Mouse (Mus musculus): ENCODE data around the gene Actn4.

- TF ChIP-seq CTCF (IDR thresholded peaks at IDR 0.05; ENCODE audit: control insufficient read depth, insufficient read depth, insufficient read length) (no peak), MYOG (IDR thresholded peaks at IDR 0.05; ENCODE audit: control insufficient read depth, extremely low read depth, insufficient read length) (no peak), MYOD1 (IDR thresholded peaks at IDR 0.05; ENCODE audit: control insufficient read depth, insufficient read length, low read depth) (no peak), CEBPB (IDR thresholded peaks at IDR 0.05; ENCODE audit: low read depth) (no peak), MAX (IDR thresholded peaks at IDR 0.05) (no peak), USF1 (IDR thresholded peaks at IDR 0.05; ENCODE audit: low read depth) (no peak)
Measured at GRCm38 (mm10) chr7:28881199-28881598, 80.9 kb downstream of the Actn4 start, which contains the start of gene Capn12.
